Mouse (Mus musculus): ENCODE data around the gene Sp2. TPM values are rescaled to one million over a fixed set of nuclear protein-coding genes. Genes with fewer than 3 reads are reported as not detected.

Sp2 gene
- polyA plus RNA-seq (2021) = 13.0 TPM

DNA sequence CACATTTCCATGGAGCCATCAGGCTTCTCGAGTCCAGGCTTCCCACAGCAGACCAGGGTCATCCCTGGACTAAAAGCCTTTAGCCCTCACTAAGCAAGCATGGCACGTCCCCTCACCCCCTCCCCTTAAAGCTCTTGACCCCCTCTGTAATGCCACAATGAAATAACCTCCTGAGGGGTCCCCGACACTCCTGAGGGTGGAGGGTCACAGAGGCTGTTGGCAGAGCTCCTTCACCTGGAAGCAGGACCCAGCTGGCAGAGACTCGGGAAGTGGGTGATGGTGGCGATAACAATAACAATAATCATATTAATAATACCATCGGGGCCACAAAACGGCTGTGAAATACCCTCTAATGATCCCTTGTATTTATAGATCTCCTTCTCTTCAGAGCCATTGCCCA lies at the start of gene Sp2:
TSS of gene Sp2 (minus strand) at position 101 of the 400 bp plus-strand sequence.
- in situ Hi-C loops (cut with MboI; ENCODE audit: low pct_unique_long_range_greater_than_20kb) = no loop called here
- POLR2A ChIA-PET = interaction anchor here (0.6 to 1.3 kb wide), 2 partner anchors 30 to 40 kb away, joined by 3 read pairs; partner anchors contain the start of gene Sp6
- DNase-seq (ENCODE audit: low read depth, low spot score) (no peak), ATAC-seq (no peak)
- H3K27me3 ChIP-seq = no peaks in the 10 kb centered on the region
- TF ChIP-seq CTCF (IDR thresholded peaks at IDR 0.05) = no peak
- CTCF ChIA-PET = interaction anchor here (0.9 to 2.7 kb wide), 4 partner anchors 38 to 62 kb away, joined by 3 to 22 read pairs (median 7); no protein-coding TSS in a partner anchor

DNA sequence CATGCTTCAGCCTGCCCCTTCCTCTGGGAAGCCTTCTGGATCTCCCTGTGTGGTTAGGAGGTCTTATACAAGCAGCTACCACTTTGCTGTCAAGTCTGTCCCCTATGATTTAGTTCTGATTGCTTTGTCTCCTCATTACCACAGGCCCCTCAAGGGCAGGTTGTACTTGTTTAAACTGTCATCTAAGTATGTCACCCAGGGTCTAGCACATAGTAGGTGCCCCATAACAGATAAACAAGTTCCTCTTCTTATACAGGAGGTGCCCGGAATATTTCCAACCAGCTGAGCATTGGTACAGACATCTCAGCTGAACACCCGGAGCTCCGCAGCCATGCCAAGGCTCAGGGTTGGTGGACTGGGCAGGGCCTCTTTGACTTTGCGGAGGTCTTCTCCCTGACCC lies 49.7 kb upstream of the Sp2 start:
- DNase-seq (ENCODE audit: low read depth, low spot score) (no peak), ATAC-seq (no peak)
- no peaks in the 10 kb centered on the region for H3K27me3 ChIP-seq
- ChIA-PET CTCF (interaction anchor here (1.0 kb wide), 2 partner anchors 8 to 51 kb away, joined by 3 read pairs; no protein-coding TSS in a partner anchor), POLR2A (no interaction called here)
- no peak for TF ChIP-seq CTCF (IDR thresholded peaks at IDR 0.05)
- in situ Hi-C loops (cut with MboI; ENCODE audit: low pct_unique_long_range_greater_than_20kb) = no loop called here

DNA sequence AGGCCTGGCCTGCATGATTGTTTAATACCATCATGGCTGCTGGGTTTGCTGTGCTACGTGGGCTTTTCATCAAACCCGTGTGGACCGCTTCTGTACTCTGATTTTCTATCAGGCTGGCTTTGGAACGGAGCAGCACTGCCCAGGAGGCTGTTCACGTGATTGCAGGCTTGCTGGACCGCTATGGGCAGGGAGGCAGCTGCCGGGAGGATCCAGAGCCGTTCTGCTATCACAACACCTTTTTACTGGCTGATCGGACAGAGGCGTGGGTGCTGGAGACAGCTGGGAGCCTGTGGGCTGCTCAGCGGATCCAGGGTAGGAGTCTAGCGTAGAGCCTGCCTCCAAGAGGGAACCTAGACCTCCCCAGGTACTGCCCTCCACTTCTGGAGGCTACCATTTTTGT lies 49.2 kb upstream of the Sp2 start:
- POLR2A ChIA-PET = no interaction called here
- DNase-seq (ENCODE audit: low read depth, low spot score) = no peak
- no peaks in the 10 kb centered on the region for H3K27me3 ChIP-seq
- ATAC-seq = no peak
- TF ChIP-seq CTCF (IDR thresholded peaks at IDR 0.05) = no peak
- in situ Hi-C loops (cut with MboI; ENCODE audit: low pct_unique_long_range_greater_than_20kb) = no loop called here
- CTCF ChIA-PET = interaction anchor here (1.0 kb wide), 2 partner anchors 9 to 50 kb away, joined by 3 read pairs; no protein-coding TSS in a partner anchor

DNA sequence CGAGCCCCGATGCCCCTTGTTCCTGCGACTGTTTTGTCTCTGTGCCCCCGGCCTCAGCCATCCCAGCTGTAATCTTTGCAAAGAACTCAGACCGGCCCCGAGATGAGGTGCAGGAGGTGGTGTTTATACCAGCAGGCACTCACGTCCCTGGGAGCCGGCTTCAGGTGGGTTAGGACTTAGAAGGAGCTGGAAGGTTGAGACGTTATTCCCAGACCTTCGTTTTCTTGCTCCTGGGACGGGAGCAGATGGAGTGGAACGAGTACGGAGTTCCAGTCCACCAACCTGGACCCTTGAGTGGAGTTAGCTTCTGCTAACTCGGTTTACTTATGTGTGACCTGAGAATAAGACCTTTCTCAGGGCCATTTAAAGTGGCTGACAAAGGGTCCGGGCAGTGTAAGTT lies 47.7 kb upstream of the Sp2 start:
- POLR2A ChIA-PET = no interaction called here
- in situ Hi-C loops (cut with MboI; ENCODE audit: low pct_unique_long_range_greater_than_20kb) = no loop called here
- no peak for TF ChIP-seq CTCF (IDR thresholded peaks at IDR 0.05)
- DNase-seq (ENCODE audit: low read depth, low spot score) (no peak), ATAC-seq (no peak)
- no peaks in the 10 kb centered on the region for H3K27me3 ChIP-seq
- CTCF ChIA-PET = interaction anchor here (1.0 to 6.7 kb wide), 8 partner anchors 10 to 98 kb away, joined by 3 to 42 read pairs (median 3); partner anchors contain the start of genes Lrrc46 and Mrpl10

DNA sequence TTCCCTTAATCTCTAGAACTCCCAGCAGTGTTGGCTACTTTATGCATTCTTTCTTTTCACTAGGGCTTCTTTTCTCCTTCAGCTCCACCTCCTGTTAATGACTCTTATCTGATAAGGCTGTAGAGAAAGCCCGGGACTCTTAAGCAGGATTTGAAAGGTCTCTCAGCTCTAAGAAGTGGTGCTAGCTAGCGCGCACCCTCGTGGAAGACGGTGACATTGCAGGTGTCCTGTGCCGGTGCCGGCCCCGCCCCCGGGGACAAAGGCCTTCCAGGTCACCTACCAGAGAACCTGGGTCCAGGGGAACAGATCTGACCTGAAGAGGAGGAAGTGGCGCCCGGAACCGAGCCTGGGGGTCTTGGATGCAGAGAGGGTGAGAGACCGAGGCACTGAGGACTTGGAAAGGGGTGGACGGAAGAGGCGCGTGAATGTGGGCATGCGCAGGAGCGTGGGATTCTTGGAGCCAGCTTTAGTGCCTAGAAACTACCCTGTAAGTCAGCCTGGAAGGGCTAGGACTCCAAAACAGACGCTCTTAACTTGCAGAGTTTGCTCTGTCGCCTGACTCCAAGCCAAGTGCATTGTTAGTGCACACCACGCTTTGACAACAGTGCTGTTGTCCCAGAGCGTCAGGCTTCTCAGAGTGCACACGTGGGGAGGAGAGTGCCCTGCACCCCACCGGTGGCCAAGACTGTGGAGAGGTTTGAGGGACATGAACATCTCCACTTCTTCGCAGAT lies 47.1 kb upstream of the Sp2 start, which contains the start of gene Scrn2:
TSS of gene Scrn2 (plus strand) at position 253 of the 732 bp plus-strand sequence.
- no peaks in the 10 kb centered on the region for H3K27me3 ChIP-seq
- TF ChIP-seq CTCF (IDR thresholded peaks at IDR 0.05) = no peak
- in situ Hi-C loops (cut with MboI; ENCODE audit: low pct_unique_long_range_greater_than_20kb) = loop anchor here (5.0 kb wide), 1 partner anchor 103 kb away; the partner anchor contains the start of gene Prr15l
- ChIA-PET CTCF (interaction anchor here (0.7 to 6.7 kb wide), 14 partner anchors 9 to 111 kb away, joined by 3 to 42 read pairs (median 4); partner anchors contain the start of genes Lrrc46, Mrpl10 and Osbpl7), POLR2A (interaction anchor here (0.6 to 0.9 kb wide), 3 partner anchors 11 to 764 kb away, joined by 3 to 4 read pairs (median 3); no protein-coding TSS in a partner anchor)
- peak; percentile 32 for ATAC-seq
- no peak for DNase-seq (ENCODE audit: low read depth, low spot score)

DNA sequence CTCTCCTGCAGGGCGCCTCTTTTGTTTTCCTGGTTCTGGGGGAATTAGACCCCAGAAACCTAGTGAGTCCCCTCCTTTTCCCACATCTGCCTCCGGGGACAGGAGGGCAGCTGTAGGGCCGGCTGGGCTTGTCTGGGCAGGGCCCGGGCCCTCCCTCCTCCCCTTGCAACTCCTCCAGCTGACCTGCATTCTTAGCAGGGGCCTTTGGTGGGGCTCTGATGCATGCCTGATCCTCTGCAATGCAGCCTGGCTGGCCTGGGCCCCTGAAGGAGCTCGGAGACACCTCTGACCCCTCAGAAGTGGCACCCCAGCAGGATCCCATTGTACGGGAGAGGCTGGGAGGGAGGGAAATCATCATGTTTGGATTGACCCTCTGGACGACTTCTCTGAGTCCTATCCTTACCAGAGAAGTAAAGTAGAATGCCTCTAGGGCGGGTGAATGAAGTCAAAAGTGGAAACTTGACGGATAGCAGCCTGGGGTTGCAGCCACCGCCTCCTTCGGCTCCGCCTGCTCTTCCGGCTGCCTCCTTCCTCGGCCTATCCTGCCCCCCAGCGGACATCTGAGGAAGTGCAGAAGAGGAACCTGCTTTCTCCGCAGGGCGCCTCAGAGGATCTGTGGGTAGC lies 43.1 kb upstream of the Sp2 start:
- ATAC-seq = peak; percentile 50
- CTCF ChIA-PET = interaction anchor here (0.7 to 6.7 kb wide), 13 partner anchors 9 to 151 kb away, joined by 3 to 42 read pairs (median 3); partner anchors contain the start of gene Sp2

DNA sequence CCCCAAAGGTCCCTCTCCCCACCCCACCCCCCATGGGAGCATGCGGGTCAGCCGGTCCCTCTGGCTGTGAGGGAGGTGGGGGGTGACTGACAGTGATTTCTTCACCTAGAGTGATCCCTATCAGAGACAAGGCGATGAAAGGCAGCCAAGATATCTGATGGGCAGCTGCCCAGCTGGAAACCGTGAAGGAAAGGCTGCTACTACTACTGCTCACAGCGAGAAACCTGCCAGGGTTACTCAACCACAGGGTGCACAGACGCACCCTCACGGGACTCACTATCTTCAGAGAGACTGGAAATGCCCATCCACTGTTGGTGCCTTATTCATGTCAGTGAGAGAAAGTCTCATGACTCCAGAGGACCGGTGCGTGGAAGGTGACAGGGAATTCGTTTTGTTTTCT lies 42.2 kb upstream of the Sp2 start:
- in situ Hi-C loops (cut with MboI; ENCODE audit: low pct_unique_long_range_greater_than_20kb) = loop anchor here (5.0 kb wide), 2 partner anchors 38 to 98 kb away; partner anchors contain the start of gene Prr15l
- H3K27me3 ChIP-seq = no peaks in the 10 kb centered on the region
- ChIA-PET CTCF (interaction anchor here (0.7 to 6.7 kb wide), 3 partner anchors 11 to 48 kb away, joined by 3 to 42 read pairs (median 11); partner anchors contain the start of gene Sp2), POLR2A (no interaction called here)
- ATAC-seq = no peak
- no peak for TF ChIP-seq CTCF (IDR thresholded peaks at IDR 0.05)
- DNase-seq (ENCODE audit: low read depth, low spot score) = no peak

More for the DNA sequence above, 43.1 kb upstream of the Sp2 start:
- POLR2A ChIA-PET = interaction anchor here (1.2 to 1.4 kb wide), 2 partner anchors 41 to 47 kb away, joined by 3 to 5 read pairs; no protein-coding TSS in a partner anchor
- no peak for DNase-seq (ENCODE audit: low read depth, low spot score)
- no peak for TF ChIP-seq CTCF (IDR thresholded peaks at IDR 0.05)
- in situ Hi-C loops (cut with MboI; ENCODE audit: low pct_unique_long_range_greater_than_20kb) = loop anchor here (5.0 kb wide), 1 partner anchor 99 kb away; the partner anchor contains the start of gene Prr15l
- no peaks in the 10 kb centered on the region for H3K27me3 ChIP-seq

DNA sequence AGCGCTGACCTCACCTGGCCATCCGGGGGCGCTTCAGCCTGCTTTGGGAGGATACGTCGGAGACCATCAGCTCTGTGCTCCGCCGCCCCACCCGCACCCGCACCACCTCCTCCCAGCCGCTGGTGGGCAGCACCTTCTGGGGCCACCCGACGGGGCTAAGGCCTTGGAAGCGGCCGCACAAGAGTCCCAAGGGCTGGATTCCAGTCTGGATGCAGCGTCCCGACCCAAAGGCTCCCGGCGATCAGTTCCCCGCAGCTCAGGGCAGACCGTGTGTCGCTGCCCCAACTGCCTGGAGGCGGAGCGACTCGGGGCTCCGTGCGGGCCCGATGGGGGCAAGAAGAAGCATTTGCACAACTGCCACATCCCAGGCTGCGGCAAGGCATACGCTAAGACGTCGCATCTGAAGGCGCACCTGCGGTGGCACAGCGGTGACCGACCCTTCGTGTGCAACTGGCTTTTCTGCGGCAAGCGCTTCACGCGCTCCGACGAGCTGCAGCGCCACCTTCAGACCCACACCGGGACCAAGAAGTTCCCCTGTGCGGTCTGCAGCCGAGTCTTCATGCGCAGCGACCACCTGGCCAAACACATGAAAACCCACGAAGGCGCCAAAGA lies 39.2 kb upstream of the Sp2 start:
- DNase-seq (ENCODE audit: low read depth, low spot score) (no peak), ATAC-seq (peak; percentile 19)
- CTCF ChIA-PET = interaction anchor here (0.7 to 3.0 kb wide), 8 partner anchors 11 to 93 kb away, joined by 3 to 22 read pairs (median 3); partner anchors contain the start of gene Sp2
- in situ Hi-C loops (cut with MboI; ENCODE audit: low pct_unique_long_range_greater_than_20kb) = loop anchor here (5.0 kb wide), 1 partner anchor 35 kb away; no protein-coding TSS in a partner anchor
- peaks cover 18% of the 10 kb centered on the region for H3K27me3 ChIP-seq
- POLR2A ChIA-PET = interaction anchor here (0.9 to 1.3 kb wide), 2 partner anchors 34 to 38 kb away, joined by 3 read pairs; no protein-coding TSS in a partner anchor
- no peak for TF ChIP-seq CTCF (IDR thresholded peaks at IDR 0.05)

DNA sequence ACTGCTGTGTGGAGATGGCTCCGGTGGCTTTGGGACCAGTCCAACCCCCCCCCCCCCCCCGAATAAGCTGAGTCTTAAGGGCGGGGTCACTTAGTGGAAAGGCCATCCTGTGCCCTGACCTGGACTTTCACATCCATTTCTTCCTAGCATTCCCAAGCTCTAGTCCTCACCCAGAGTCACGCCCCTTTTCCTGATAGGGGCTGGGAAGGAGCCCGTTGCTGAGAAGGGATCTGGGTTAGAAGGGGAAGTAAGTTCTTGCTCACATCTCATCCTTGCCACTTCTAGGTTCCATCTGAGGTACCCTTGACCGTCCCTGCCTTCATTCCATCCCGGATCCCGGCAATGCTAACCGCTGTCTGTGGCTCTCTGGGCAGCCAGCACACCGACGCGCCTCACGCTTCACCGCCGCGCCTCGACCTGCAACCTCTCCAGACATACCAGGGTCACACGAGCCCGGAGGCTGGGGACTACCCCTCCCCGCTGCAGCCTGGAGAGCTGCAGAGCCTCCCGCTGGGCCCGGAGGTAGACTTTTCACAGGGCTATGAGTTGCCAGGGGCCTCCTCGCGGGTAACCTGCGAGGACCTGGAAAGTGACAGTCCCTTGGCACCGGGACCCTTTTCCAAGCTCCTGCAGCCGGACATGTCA lies 38.5 kb upstream of the Sp2 start:
- H3K27me3 ChIP-seq = peaks cover 24% of the 10 kb centered on the region
- in situ Hi-C loops (cut with MboI; ENCODE audit: low pct_unique_long_range_greater_than_20kb) = loop anchor here (5.0 kb wide), 1 partner anchor 34 kb away; no protein-coding TSS in a partner anchor
- ATAC-seq (no peak), DNase-seq (ENCODE audit: low read depth, low spot score) (no peak)
- POLR2A ChIA-PET = interaction anchor here (0.6 to 0.9 kb wide), 3 partner anchors 25 to 46 kb away, joined by 3 to 4 read pairs (median 4); no protein-coding TSS in a partner anchor
- no peak for TF ChIP-seq CTCF (IDR thresholded peaks at IDR 0.05)
- CTCF ChIA-PET = interaction anchor here (0.7 to 3.0 kb wide), 8 partner anchors 11 to 92 kb away, joined by 3 to 22 read pairs (median 3); partner anchors contain the start of gene Sp2

Measured in Patski (cell line).